Mouse (Mus musculus) liver, adult (tissue): ENCODE results near the gene Gdf15.

ENCODE experiments used
- GATA4 ChIP-seq: IDR thresholded peaks from 2 replicates; pipeline ENCODE4 v1.6.1; 2014; ENCODE audit warnings: mild to moderate bottlenecking, low read length; ENCODE audit not compliant: insufficient replicate concordance

Gdf15 gene

GRCm38 (mm10) chr8:70663691-70664090, 31.4 kb upstream of the Gdf15 start:
- TF ChIP-seq GATA4, result no peak

DNA sequence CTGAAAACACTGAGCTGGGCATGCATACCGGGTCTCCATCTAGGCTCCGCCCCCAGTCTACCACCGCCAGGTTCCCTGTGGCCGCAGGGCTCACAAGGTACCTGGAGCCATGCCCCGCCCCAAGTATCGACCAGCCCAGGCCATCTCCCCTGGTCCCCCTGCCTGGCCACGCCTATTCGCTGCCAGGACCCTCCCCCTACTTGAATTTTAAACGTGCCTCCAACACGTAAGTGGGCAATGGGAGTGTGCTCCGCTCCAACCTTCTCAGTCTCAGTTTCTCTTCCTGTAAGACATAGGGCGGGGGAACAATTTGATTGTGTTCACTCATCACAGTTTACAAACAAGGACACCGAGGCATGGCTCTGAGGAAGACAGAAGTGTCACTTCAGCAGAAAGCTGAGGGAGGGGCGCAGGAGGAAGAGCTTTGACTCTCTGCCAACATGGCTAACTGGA, 28.0 kb upstream of the Gdf15 start, which contains the start of gene Pgpep1:
Gene Pgpep1, minus strand, starts transcription at position 116 of the 453 bp plus-strand sequence.
- TF ChIP-seq GATA4, result no peak

GRCm38 (mm10) chr8:70659604-70660272, 27.5 kb upstream of the Gdf15 start:
- no peak; the same call in 1 of the 2 replicates for TF ChIP-seq GATA4

DNA sequence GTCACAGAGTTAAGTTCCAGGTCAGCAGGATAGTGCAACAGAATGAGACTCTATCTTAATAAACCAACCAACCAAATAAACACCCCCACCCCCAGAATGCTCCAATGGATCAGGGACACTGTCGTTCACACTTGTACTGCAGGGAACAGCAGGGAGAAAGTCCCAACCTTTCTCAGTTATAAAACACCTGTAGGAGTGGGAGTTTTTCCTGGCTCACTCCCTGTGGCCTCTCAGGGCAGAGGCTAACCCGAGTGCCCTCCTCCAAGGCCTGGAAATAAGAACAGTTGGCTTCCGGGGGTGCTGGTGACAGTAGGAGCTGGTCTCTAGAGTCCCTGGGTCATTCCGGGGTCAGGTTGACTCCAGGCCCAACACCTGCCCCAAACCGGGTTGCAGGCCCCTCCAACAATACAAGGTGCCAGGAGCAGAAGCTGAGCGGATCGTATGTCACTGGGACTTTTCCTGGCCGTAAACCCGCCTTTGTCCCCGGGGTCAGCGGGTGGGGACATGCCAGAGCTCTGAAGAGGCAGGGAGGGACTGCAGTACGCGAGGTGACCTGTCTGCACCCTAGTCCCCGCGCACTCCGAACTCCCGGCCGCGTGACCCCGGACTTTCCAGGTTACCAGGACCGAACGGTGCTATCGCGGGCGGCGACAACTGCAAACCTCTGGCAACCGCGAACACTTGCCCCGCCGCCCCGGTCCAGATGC, 26.8 kb upstream of the Gdf15 start:
- TF ChIP-seq GATA4, result no peak

DNA sequence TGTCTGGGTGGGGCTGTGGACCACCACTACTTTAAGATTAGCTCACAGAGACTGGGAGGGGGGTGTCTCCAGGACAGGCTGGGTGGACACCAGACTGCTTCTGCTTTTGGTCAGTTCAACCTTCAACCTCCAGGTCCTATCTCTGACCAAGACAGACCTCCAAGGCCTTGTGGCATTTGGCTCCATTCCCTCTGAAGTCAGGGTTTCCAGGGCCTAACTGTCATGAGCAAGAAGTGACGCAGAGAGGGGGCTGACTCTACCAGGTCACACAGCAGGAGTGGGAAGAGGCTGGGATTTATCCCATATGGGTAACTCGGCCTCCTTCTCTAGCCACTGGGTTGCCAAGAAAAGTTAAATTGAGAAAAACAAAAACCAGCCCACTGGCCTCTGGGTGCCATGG, 25.5 kb upstream of the Gdf15 start:
- no peak for TF ChIP-seq GATA4

GRCm38 (mm10) chr8:70657214-70657613, 25.0 kb upstream of the Gdf15 start:
- no peak for TF ChIP-seq GATA4

GRCm38 (mm10) chr8:70656193-70656790, 24.0 kb upstream of the Gdf15 start:
- no peak for TF ChIP-seq GATA4

- no peak for TF ChIP-seq GATA4
Observed at GRCm38 (mm10) chr8:70655469-70655868, 23.2 kb upstream of the Gdf15 start.

DNA sequence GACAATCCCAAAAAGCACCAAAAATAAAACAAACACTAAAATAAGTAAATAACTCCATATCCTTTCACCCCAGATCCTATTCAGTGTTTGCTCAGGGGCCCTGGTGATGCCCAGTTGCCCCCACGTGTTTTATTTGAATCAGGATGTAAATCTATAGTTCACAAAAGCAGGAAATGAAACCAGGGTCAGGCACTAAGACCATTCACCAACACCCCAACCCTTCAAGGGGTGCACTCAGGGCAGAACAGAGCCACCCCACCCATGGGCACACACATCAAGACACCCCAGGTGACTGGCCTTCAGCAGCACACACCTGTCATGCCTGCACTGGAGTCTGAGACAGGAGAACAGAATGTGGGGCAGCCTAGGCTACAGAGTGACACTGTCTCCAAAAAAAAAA, 21.9 kb upstream of the Gdf15 start:
- TF ChIP-seq GATA4, result no peak

GRCm38 (mm10) chr8:70653226-70653625, 21.0 kb upstream of the Gdf15 start:
- no peak for TF ChIP-seq GATA4

DNA sequence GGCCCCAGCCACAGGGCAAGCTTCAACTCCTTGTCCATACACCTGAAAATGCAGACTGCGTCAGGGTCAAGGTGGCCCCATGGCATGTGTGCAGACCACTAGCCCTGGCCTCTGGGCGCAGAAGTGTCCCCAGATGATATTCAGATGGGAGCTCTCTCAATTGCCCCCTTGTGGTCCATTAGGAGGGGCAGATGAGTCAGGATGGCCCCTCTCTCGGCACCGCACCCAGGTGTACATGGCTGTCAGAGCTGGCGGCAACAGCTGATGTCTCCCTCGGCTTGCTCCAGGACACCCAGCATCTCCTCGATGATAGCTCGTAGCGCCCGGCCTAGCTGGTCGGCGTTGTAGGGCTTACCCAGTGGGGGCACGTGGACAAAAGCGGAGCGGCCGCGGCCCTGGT, 18.1 kb upstream of the Gdf15 start:
- TF ChIP-seq GATA4, result no peak

DNA sequence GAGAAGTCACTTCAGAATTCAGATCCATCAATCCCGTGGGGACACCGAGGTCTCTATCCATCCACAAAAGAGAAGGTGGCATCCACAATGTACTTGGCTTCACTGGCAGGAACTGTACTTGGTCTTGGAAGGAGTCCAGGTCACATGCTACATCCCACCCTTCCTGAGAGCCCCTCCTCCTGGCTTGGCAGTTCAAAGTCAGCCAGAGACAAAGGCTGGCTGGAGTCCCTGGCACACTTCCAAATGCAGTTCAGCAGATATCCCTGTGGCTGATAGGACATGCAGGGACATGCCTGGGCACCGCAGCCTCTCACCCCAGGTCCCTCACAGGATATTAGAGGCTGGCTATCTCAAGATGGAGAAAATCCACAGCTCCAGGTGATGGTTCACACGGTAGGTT, 17.1 kb upstream of the Gdf15 start:
- TF ChIP-seq GATA4, result peak; percentile 91; the same call in 1 of the 2 replicates

DNA sequence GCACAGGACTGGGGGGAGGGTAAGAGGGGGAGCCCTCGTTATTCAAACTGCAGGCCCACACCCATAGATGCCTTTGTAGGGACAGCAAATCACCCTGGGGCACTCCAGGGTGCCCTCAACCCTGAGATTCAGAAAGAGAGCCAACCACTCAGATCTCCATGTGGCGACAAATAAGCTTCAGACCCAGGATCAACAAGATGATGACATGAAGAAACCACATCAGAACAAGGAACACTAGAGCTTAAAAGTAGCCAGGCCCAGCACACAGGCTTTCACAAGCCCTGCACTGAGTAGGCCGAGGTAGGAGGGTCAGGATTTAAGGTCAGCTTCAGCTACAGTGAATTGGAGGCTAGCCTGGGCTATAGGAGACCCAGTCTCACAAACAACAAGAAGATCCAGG, 16.7 kb upstream of the Gdf15 start:
- no peak for TF ChIP-seq GATA4

DNA sequence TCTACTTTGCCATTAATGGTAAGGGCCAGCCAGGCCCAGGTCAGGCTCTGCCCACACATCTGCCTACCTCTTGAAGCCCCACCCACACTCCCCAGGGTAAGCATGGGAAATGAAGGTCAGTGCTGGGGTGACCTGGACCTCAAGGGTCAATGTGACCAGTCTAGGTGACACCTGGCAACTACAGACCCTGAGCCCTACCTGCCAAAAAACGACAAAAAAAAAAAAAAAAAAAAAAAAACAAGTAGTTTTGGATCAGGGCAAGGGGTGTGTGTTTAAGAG, 15.8 kb upstream of the Gdf15 start:
- TF ChIP-seq GATA4, result no peak

DNA sequence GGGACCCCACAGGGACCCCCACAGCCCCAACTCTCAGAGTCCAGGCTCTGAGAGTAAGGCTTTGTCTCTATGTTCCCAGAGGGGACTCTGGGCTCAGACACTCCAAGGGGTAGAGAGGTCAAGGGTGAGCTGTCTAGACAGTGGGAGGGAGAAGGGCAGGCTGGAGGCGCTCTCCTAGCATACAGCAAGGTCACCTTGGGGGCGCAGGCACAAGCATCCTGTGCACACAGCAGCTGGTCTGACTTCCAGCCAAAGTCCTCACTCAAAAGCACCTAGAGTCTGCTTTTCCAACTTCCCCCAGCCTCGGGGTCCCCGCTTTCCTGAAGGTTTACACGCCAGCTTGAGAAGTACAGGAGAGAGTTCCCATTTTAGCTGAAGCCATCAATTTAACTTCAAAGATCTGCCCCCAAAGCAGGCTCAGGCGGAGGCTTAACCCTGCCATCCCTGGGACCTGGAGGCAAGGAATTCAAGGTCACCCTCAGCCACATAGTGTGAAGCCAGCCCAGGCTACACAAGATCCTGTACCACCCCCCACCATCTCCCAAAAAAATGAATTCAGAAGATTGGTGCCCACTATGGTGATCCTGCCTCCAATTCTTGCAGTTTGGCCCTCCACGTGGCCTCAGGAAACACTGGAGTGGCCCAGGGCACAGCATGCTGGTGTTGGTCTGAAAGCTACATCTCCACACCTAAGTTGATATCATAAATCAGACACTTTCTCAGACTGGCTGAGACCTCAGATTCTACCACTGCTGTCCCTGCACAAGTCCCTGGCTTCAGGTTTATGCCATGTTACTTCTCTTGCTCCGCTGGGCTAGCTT, 15.3 kb upstream of the Gdf15 start:
- TF ChIP-seq GATA4, result no peak

DNA sequence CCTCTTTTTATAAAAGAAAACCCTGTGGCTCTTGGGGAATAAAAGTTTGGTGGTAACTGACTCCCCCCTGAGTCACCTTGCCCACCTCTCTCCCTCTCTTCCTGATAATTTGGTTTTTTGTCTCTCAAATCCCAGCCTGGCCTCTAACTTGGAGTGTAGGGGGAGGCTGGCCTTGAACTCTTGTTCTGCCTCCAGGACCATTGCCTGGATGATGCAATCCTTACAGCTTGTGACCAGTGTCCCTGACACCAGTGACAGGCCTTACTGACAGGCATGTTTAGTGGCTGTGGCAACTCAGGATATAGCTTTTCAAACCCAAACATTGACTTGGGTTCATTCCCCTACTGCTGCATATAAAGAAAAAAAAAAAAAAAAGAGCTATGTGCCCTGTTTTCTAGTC, 14.5 kb upstream of the Gdf15 start:
- TF ChIP-seq GATA4, result no peak

GRCm38 (mm10) chr8:70646369-70646768, 14.1 kb upstream of the Gdf15 start:
- TF ChIP-seq GATA4, result no peak
